Mouse (Mus musculus) fat pad, adult 2 months (tissue): Measurements from ENCODE around the gene Rbbp8nl.
A peak's percentile ranks its signal among the peaks of the same experiment; 100 is the strongest.

Experiments used
- DNase-seq: peaks from one replicate; pipeline ENCODE4 v3.0.0-alpha.2; 2011; ENCODE audit warnings: low read depth, low spot score; ENCODE audit errors: extremely low read depth

Gene Rbbp8nl

GRCm38 (mm10) chr2:180289440-180290108 is at the start of gene Rbbp8nl:
Gene Rbbp8nl (minus strand): TSS chr2:180289879.
- DNase-seq, result peak; percentile 70

DNA sequence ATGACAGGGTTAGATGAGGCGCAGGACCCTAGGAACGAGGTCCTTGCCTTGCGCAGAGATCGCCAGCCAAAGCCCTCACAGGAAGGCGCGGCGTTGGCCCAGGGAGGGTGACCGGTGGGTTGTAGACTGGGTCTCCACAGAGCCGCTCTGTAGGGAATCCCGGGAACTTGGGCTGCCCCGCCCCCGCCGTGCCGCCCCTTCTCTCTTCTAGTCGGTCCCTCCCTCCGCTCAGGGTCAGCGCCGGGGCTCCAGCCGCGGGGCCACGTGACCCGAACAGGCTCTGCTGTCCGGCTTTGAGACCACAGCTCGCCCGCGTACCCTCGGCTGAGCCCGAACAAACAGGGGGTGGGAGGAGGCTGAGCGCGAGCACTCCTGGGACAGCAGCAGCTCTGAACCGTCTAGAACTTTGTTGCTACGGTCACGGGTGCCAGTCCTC is 44.9 kb upstream of the Rbbp8nl start, which contains the start of gene Gata5:
Gene Gata5 (minus strand): TSS at position 149 of the 436 bp plus-strand sequence.
- DNase-seq, result no peak

DNA sequence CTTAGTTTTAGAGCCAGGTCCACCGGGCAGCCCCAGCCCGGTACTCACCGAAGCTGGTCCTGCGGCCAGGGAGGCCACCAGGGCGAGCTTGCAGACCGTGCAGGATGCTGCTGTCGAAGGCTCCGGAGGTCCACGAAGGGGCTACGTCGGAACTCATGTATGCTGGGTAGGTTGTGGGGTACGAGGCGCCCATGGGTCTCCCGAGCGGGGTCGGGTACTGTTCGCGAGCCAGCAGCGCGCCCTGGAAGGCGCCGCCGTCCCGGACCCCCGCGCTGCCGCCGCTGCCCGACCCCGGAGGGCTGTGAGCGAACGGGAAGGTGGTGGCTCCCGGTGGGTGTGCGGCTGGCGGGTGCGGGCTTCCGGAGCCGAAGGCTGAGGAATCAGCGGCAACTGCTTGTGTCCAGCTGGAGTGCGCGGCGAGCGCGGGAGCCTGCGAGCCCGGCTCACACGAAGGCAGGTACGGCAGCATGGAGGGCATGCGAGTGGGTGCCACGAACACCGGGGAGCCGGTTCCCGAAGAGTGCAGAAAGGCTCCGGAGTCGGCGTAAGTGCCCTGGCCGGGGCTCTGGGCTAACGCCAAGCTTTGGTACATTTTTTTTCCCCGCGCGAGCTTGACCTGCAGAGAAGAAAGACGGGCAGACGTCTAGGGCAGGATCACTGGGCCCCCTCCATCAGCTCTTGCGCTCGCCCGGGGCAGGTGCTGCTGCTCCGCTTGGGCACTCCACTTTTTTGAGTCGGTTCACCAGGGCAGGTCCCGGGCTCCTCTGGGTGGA is 44.3 kb upstream of the Rbbp8nl start:
- no peak for DNase-seq

DNA sequence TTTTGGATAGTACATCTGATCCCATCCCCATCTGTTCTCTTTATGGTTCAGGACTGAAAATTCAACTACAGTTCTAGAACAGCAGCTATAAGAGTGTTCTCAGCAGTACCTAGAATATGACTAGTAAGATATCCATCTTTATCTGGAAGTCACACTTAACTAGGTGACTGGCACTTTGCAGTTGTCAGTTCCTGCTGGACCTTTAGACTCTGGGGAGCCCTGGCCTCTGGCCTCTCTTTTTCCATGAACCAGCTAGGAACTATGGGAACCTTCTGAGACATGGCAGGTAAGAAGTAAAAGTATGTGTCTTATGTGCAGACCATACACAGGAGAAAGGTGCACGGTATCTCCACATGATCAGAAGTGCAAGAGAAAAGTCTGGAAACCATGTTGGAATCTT is 39.8 kb upstream of the Rbbp8nl start:
- DNase-seq, result no peak

- no peak for DNase-seq
These were observed 33.1 kb upstream of the Rbbp8nl start for GRCm38 (mm10) chr2:180322674-180323355.

GRCm38 (mm10) chr2:180320216-180320615 is 30.5 kb upstream of the Rbbp8nl start:
- no peak for DNase-seq

DNA sequence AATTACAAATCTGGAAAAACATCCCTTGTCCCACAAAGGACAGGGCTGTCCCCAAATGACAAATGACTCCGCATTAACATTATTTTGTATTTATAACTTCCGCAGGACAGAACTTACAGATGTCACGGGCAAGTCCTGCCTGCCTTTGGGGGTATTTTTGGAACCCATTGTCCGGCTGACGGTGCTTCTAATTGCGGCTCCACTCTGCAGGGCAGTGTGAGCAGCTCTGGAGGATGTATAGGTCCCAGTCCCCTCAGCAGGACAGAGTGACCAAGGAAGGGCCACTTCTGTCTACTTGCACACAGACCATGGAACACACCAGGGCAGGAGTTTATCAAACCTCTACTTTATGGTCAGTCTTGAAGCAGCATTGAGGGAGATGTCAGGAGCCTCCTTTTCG is 27.9 kb upstream of the Rbbp8nl start:
- no peak for DNase-seq

DNA sequence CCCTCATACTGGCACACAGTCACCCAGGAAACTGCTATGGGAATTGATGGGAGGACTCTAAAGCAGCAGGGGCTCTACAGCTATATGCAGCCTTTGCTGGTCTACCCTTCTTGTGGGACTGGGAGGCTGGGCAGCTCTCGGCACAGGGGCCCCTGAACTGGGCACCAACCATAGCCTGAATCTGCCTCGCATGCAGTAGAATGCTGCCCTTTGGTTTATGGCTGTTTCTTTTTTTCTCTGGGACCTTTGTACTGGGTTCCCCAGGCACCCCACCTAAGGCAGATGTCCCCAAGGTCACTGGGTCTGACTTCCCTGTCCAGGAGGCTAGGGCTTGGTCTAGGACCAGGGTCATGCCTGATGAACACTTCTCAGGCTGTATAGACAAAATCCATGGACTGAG is 24.6 kb upstream of the Rbbp8nl start:
- no peak for DNase-seq

GRCm38 (mm10) chr2:180311147-180311546 is 21.5 kb upstream of the Rbbp8nl start:
- no peak for DNase-seq

DNA sequence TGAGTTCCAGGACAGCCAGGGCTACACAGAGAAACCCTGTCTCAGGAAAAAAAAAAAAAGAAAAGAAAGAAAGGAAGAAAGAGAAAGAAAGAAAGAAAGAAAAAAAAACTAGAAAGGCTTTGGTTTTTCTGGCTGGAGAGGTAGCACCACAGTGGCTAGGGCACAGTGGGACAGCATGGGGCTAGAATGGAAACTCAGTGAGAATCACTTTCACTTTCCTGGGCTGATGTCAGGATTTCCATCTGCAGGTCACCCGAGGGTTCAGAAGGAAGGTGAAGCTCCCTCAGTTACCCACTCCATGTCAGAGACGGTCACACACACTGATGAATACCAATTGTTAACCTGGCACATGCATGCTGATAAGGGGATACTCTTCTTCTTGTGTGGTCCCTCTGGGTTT is 18.0 kb upstream of the Rbbp8nl start:
- DNase-seq, result no peak

DNA sequence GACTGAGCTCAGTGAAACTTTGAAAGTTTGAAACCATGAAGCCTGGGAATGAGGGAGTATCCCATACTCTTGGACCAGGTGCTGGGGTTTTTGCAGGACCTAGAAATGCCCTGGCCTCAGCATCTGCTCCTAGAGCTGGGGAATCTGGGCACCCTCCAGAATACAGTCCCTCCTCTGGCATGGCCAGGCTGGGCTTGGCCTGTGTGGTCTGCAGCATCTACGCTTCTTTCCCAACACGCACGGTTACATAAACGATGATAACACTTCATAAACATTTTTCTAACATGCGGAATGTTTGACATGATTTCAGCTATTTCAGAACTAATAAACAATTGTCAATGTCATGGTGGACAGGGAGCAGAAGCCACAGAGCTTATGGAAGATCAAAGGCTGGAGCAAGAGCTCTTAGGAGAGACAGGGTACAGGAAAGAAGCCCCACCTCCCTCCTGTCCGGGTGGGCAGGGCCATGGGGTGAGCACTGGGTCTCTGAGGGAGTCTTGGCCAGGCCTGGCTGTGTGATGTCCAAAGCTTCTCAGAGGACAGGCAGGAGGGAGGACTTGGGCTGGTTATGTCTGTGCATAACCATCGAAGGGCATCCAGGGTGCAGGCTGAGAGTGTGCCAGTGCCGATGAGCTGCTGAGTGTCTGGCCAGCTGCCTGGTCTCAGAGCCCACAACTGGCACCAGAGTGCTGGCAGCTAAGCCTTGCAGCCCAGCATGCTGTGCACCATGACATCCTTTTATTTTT is 16.9 kb upstream of the Rbbp8nl start:
- DNase-seq, result no peak

DNA sequence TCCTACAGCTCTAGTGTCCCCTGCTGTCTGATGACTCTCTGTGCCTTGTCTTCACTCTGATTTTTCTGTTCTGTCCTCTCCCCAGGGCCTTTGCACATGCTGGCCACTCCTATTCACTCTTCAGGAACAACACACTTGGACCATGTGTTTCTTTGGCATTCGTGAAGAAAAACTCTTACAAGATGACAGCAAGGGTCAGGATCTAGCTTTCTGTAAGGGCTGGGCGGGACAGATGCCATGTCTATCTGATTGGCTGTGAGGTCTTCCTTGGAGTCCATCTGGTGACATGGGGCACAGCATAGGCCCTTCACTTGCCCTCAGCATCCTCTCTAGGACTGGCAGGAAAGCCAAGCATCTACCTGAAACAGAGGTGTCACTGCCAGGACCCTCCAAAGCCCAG is 16.3 kb upstream of the Rbbp8nl start:
- DNase-seq, result no peak

- no peak for DNase-seq
These were observed 15.8 kb upstream of the Rbbp8nl start for GRCm38 (mm10) chr2:180305490-180305889.

GRCm38 (mm10) chr2:180304554-180304953 is 14.9 kb upstream of the Rbbp8nl start:
- DNase-seq, result no peak

GRCm38 (mm10) chr2:180303468-180303867 is 13.8 kb upstream of the Rbbp8nl start:
- DNase-seq, result no peak

DNA sequence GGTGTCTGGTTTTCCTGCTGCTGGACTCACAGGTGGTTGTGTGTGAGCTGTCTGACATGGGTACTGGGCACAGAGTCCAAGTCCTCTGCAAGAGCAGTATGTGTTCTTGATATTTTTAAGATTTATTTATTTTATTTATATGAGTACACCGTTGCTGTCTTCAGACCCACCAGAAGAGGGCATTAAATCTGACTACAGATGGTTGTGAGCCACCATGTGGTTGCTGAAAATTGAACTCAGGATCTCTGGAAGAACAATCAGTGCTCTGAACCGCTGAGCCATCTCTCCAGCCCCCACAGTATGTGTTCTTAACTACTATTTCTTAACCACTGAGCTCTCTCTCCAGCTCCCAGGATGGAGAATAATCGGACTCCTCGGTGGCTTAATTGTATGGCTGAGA is 12.5 kb upstream of the Rbbp8nl start:
- no peak for DNase-seq

- no peak for DNase-seq
These were observed 11.1 kb upstream of the Rbbp8nl start for GRCm38 (mm10) chr2:180300771-180301170.

DNA sequence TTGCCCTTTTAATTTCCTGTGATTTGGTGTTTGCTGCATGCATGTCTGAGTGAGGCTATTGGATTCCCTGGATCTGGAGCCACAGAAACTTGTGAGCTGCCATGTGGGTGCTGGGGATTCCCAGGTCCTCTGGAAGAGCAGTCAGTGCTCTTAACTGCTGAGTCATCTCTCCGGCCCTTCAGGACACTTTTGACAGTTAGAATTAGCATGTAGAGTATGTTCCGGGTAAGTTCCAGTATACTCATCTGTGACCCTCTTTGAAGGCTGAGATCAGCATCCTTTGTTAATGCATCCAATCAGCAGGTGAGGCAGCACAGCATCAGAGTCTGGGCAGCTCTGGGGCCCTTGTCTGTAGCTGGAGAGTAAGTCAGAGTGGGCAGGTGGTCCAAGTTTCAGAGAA is 10.6 kb upstream of the Rbbp8nl start:
- DNase-seq, result no peak

GRCm38 (mm10) chr2:180292906-180293305 is 3.2 kb upstream of the Rbbp8nl start:
- DNase-seq, result no peak

DNA sequence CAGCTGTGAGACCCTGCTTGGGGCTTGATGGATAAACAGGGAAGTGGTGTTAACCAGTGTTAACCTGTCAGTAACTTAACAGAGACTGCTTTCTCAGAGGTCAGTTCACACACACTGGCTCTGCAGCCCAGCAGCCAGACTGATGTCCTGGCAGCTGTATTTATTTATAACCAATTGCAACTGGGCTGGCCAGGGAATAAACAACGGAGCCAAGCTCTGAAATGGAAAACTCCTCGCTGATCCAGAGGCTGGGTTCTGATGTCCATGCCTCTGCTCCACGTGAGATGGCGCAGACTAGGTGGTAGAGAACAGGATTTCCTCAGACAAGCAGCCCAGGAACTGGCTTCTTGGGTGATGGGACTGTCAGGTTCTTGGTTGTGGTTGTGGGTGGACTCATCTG is 2.3 kb upstream of the Rbbp8nl start:
- DNase-seq, result no peak

- no peak for DNase-seq
These were observed 1.9 kb upstream of the Rbbp8nl start for GRCm38 (mm10) chr2:180291566-180291965.
